Mouse (Mus musculus) stomach, postnatal 0 days (tissue): ENCODE results near the gene Cttn.

Source experiments
- CTCF ChIP-seq: IDR thresholded peaks from 2 replicates; pipeline ENCODE4 v1.5.1; 2016; ENCODE audit warnings: antibody characterized with exemption, low read depth, mild to moderate bottlenecking, moderate library complexity
- EP300 ChIP-seq: optimal IDR thresholded peaks from 2 replicates; pipeline ENCODE3; 2016; ENCODE audit warnings: antibody characterized with exemption

DNA sequence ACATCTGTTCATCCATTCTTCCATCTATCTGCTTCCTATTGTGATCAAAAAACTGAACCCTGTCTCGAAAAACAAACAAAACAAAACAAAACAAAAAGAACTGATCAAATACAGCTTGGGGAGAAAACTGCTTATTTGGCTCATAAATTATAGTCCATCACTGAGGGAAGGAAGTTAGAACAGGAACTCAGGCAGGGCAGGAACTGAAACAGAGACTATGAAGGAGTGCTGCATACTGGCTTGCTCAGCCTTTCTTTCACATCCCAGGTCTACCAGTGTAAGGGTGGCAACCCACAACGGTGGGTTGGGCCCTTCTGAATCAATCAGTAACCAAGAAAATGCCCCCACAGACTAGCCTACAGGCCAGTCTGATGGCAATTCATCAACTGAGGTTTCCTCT lies 294 bp upstream of the Cttn start:
- TF ChIP-seq CTCF (no peak), EP300 (no peak)
